Mouse (Mus musculus) embryonic facial prominence, embryonic 15.5 days (tissue): ENCODE data around the gene Caps2. TPM values are rescaled to one million over a fixed set of nuclear protein-coding genes. Genes with fewer than 3 reads are reported as not detected.
"Not testable (repeated sequence)": the region's sequence is repeated elsewhere in the genome, so short reads cannot be mapped to it uniquely, and the experiment has no call there.

Experiments
- ATAC-seq: fragments of 200-750 bp; cut with Nextera tagmentation; 2 replicates; pipeline ENCODE4 v1.8.0; 2017; ENCODE audit warnings: low read depth, moderate TSS enrichment; ENCODE audit not compliant: insufficient number of reproducible peaks, low FRiP score, low TSS enrichment
- H3K27ac ChIP-seq: fragments of 300-500 bp; sonication (generic); replicated peaks from 2 replicates; pipeline ENCODE4 v1.5.1; 2015; ENCODE audit warnings: mild to moderate bottlenecking, inconsistent platforms
- H3K27me3 ChIP-seq: fragments of 300-500 bp; sonication (generic); 2 replicates; pipeline ENCODE4 v1.6.1; 2015; ENCODE audit warnings: inconsistent platforms
- H3K36me3 ChIP-seq: fragments of 300-500 bp; sonication (generic); 2 replicates; pipeline ENCODE4 v1.6.1; 2015; ENCODE audit warnings: mild to moderate bottlenecking, inconsistent platforms
- H3K4me1 ChIP-seq: fragments of 300-500 bp; sonication (generic); 2 replicates; pipeline ENCODE4 v1.6.1; 2015; ENCODE audit warnings: inconsistent platforms
- H3K4me2 ChIP-seq: fragments of 300-500 bp; sonication (generic); replicated peaks from 2 replicates; pipeline ENCODE4 v1.6.1; 2015; ENCODE audit warnings: mild to moderate bottlenecking, inconsistent platforms
- H3K4me3 ChIP-seq: fragments of 300-500 bp; sonication (generic); replicated peaks from 2 replicates; pipeline ENCODE4 v1.5.1; 2015; ENCODE audit warnings: mild to moderate bottlenecking, inconsistent platforms
- H3K9ac ChIP-seq: fragments of 300-500 bp; sonication (generic); 2 replicates; pipeline ENCODE4 v1.6.1; 2015; ENCODE audit warnings: inconsistent platforms
- H3K9me3 ChIP-seq: fragments of 300-500 bp; sonication (generic); replicated peaks from 2 replicates; pipeline ENCODE4 v1.6.1; 2016; ENCODE audit warnings: inconsistent platforms
- WGBS: fragments of 180-500 bp; shearing (Covaris S2); methylation state at CpG from one replicate; pipeline ENCODE4 v1.1.7; 2015; 5-methylcytosine and 5-hydroxymethylcytosine counted together
- polyA plus RNA-seq: library from polyadenylated mRNA; unstranded; fragments of >200 nt; fragmentation: Nextera tagmentation; extraction: Ambion mirVana; gene quantifications from 2 replicates; pipeline ENCODE4 v1.2.1, GENCODE M21; 2015

Caps2 gene
- polyA plus RNA-seq, 1 experiment from 2014 or later: 0.73 TPM

DNA sequence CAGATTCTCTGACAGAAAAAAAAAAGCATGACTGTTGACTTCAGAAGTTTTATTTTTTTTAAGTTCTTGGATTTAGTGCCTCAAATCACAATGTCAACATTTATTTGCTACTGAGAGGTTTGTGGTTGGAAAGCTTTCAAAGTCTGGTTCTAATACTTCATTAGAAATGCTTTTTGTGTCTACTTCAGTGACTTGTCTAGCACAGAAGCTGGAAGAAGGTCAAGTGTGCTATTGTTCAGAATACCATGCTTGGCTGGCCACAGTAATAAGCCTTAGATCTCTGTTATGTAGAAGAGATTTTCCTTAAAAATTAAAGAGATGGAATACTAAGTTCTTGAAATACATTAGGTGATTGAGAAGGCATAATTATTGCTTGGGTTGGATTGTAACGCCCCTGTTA is 63.7 kb downstream of the Caps2 start:
- Histone ChIP-seq H3K27me3 (no peaks in the 10 kb centered on the region), H3K9me3 (no peaks in the 10 kb centered on the region), H3K36me3 (no peaks in the 10 kb centered on the region), H3K9ac (no peak overlapping the region), H3K4me2 (no peak overlapping the region), H3K4me3 (no peak overlapping the region), H3K27ac (no peak overlapping the region), H3K4me1 (no peaks in the 10 kb centered on the region)
- WGBS: 48% methylated on average over 1 of the region's 1 CpGs
- no peak for ATAC-seq

DNA sequence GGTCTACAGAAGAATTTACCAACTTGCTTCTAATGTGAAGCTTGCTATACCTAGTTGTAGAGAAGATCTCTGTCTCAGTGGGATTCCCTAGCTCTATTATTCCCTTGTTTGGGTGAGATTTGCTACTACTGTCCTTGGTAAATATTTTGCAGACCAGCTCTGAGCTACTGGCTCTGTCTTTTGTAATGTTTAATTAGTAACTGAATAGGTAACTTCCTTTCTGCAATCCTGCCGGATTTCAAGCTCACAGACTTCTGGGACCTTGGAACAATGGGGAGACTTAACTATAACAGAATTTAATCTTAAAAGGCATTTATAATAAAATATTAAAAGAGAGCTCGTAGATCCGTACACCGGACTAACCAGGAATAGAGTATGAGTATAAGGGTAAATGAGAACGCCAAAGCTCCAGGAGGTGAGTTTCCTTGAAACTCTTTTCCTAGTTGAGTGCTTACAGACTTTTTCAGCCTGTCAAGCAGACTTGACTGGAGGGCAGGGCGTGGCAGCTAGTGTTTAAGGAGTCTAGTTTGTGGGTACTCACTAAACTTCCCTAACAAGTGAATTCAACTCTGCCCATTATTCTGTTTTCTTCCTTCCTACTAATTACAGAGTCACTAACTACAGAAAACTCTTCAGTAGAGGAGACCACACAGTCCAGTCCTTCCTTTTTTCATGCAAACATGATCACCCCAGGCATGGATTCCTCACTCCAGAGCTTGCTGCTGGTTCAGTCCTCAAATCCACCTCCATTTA is 65.8 kb downstream of the Caps2 start:
- H3K9me3 ChIP-seq, H3K4me2 ChIP-seq, H3K27me3 ChIP-seq, ATAC-seq, H3K4me3 ChIP-seq, H3K27ac ChIP-seq, H3K9ac ChIP-seq, H3K36me3 ChIP-seq, H3K4me1 ChIP-seq: not testable (repeated sequence)
- WGBS: 31% methylated on average over 6 of the region's 6 CpGs

DNA sequence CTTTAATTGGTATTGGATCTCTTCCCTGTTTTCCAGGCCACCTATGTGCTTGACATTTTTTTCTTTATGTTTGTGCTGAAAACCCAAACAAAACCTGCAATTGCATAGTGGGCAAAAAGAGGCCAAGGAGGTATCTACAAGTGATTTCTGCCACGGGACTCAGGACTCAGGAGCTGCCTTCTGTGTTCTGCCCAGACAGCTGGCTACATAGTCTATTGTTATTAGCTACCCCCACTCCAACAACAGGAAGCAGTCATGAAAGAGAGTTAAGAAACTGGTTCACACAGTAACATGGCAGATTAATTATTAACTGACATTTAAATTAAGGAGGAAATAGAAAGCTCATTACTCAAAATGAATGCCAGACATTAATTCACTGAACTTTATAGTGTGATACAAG is 69.3 kb downstream of the Caps2 start:
- H3K9ac ChIP-seq, H3K27ac ChIP-seq, H3K9me3 ChIP-seq, H3K4me3 ChIP-seq, H3K4me2 ChIP-seq, ATAC-seq, H3K4me1 ChIP-seq, H3K36me3 ChIP-seq, H3K27me3 ChIP-seq: not testable (repeated sequence)
- WGBS: 35% methylated on average over 1 of the region's 1 CpGs

DNA sequence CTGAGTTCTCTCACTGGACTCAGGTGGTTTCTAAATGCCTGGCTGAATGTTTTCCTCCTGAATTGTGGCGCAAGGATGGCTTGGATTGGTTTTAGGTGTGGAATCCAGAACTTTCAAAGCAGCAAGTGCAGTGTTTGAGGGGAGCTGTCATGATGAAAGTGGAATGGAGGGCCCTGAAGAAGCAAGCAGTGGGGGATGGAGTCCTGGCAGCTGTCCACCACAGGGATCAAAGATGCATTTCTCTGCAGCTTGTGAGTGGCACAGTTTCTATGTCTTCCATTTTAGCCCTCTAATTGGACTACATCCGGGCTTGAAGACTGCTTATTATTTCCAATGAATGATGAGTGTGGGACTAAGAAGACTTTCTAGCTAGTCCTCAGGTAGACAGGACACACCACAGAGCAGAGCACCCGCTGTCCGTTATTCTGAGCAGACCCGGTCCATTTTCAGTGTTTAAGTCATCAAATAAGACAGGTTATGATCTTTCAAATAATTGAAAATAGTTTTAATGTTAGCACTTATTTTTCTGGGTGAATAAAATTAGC is 72.0 kb downstream of the Caps2 start:
- WGBS: 87% methylated on average over 5 of the region's 5 CpGs
- H3K4me1 ChIP-seq, H3K9me3 ChIP-seq, H3K4me3 ChIP-seq, H3K4me2 ChIP-seq, H3K27ac ChIP-seq, ATAC-seq, H3K27me3 ChIP-seq, H3K9ac ChIP-seq, H3K36me3 ChIP-seq: not testable (repeated sequence)

- Histone ChIP-seq H3K4me2 (no peak overlapping the region), H3K9ac (no peak overlapping the region), H3K9me3 (no peaks in the 10 kb centered on the region), H3K27ac (no peak overlapping the region), H3K27me3 (no peaks in the 10 kb centered on the region), H3K4me3 (no peak overlapping the region), H3K4me1 (no peaks in the 10 kb centered on the region), H3K36me3 (no peaks in the 10 kb centered on the region)
- 66% methylated on average over 2 of the region's 2 CpGs for WGBS
- no peak for ATAC-seq
Observed at GRCm38 (mm10) chr10:112248273-112248672, 84.9 kb downstream of the Caps2 start.

DNA sequence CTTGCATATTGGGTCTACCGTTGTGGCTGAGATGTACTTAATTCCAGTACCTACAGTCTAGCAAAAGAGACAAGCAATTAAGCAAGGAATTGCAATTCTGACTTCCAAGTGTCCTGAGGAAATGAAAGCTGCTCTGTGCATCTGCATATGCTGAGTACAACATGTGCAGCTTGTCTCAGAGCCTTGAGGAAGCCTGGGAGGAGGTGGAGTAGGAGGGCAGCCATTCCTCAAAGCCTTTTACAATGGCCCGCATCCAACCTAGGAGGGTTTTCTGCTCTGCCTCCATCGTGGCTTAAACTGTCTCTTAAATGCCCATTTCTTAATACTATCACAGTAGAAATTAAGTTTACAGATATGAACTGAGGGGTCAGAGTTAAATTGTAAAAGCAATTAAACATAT is 100.0 kb downstream of the Caps2 start:
- no peaks in the 10 kb centered on the region for H3K36me3 ChIP-seq
- ATAC-seq: no peak
- 81% methylated on average over 3 of the region's 3 CpGs for WGBS
- H3K4me1 ChIP-seq: no peaks in the 10 kb centered on the region
- H3K4me3 ChIP-seq: no peak overlapping the region
- no peak overlapping the region for H3K4me2 ChIP-seq
- H3K9ac ChIP-seq: no peak overlapping the region
- no peaks in the 10 kb centered on the region; the same call in 1 of the 2 replicates for H3K27me3 ChIP-seq
- no peaks in the 10 kb centered on the region for H3K9me3 ChIP-seq
- no peak overlapping the region for H3K27ac ChIP-seq

Other genes starting within 250 kb of the Caps2 start
- gene Krr1, start 191.0 kb upstream of the Caps2 start, polyA plus RNA-seq: 34.7 and 36.3 TPM in 2 replicates
- gene Glipr1, start 161.0 kb upstream of the Caps2 start, polyA plus RNA-seq: 3.0 and 4.3 TPM in 2 replicates
- gene Glipr1l1, start 103.4 kb upstream of the Caps2 start, polyA plus RNA-seq: not detected in 2 replicates
- gene Glipr1l2, start 80.3 kb upstream of the Caps2 start, polyA plus RNA-seq: not detected in 2 replicates
- 0.44 TPM in 1 of 2 replicates, not detected in the other for gene Glipr1l3, start 3.3 kb upstream of the Caps2 start, polyA plus RNA-seq
- gene Kcnc2, start 107.5 kb downstream of the Caps2 start, polyA plus RNA-seq: 1.1 and 1.2 TPM in 2 replicates